Comparison of ENCODE assay signal across 10 mouse cellular contexts in genomic region chr9:88718593-88718992, GRCm38 (mm10). TPM values are rescaled to one million over a fixed set of nuclear protein-coding genes. Genes with fewer than 3 reads are reported as not detected.
DNase-seq lines count a peak whose midpoint lies in the region; ATAC-seq and TF ChIP-seq lines count a peak whose summit lies in the region.
"Not testable (repeated sequence)": the region's sequence is repeated elsewhere in the genome, so short reads cannot be mapped to it uniquely, and the experiment has no call there.
"Had no signal": no experiment of that assay in that cellular context is flagged by ENCODE, and none has a peak within 500 bp of the region (broad histone marks: within the 10 kb centered on the region; RNA-seq: fewer than 3 reads in every experiment).

No protein-coding gene starts in this region.

- dilution Hi-C loops in CH12.LX (cut with MboI; ENCODE audit: extremely low pct_ligation_motif_present, extremely low pct_unique_long_range_greater_than_20kb, low sequenced_read_pairs), result not testable (repeated sequence)

- not testable (repeated sequence) for H3K79me2 ChIP-seq in CH12.LX (replicated peaks; ENCODE audit: control insufficient read depth, extremely low read depth, insufficient read depth, poor library complexity, severe bottlenecking)

- H3K4me1 ChIP-seq in CH12.LX (ENCODE audit: control insufficient read depth in 1 of 2, insufficient read depth in 2 of 2), result peaks cover 8 to 10% of the 10 kb centered on the region in 2 experiments; a peak in 3 of 4 replicates
- H3K4me1 ChIP-seq in forebrain, embryonic 15.5 days; hindbrain, embryonic 12.5 days; kidney, embryonic 14.5 days (ENCODE audit: control insufficient read depth, insufficient read depth, low read length); liver, embryonic 11.5 days (replicated peaks; ENCODE audit: control insufficient read depth, insufficient read depth, low read length); midbrain, embryonic 13.5 days (replicated peaks); stomach, embryonic 16.5 days (ENCODE audit: control insufficient read depth, insufficient read depth, low read length): not testable (repeated sequence)

- not testable (repeated sequence) for TF ChIP-seq RAD21 in CH12.LX (IDR thresholded peaks at IDR 0.05; ENCODE audit: low read depth, low read length)

- H3K9me3 ChIP-seq in CH12.LX (replicated peaks; ENCODE audit: low read length); forebrain, embryonic 15.5 days; hindbrain, embryonic 12.5 days (replicated peaks); kidney, embryonic 14.5 days (ENCODE audit: control insufficient read depth, low read length); liver, embryonic 11.5 days (ENCODE audit: control insufficient read depth, low read length); midbrain, embryonic 13.5 days; stomach, embryonic 16.5 days (replicated peaks; ENCODE audit: control insufficient read depth, low read length): not testable (repeated sequence)

- not testable (repeated sequence) for TF ChIP-seq POLR2A in CH12.LX (IDR thresholded peaks at IDR 0.05; ENCODE audit: low read depth, low read length)

- not testable (repeated sequence) for H3K27me3 ChIP-seq in CH12.LX (replicated peaks); forebrain, embryonic 15.5 days; hindbrain, embryonic 12.5 days; kidney, embryonic 14.5 days (ENCODE audit: control insufficient read depth, insufficient read depth, low read length); liver, embryonic 11.5 days (replicated peaks; ENCODE audit: control insufficient read depth, insufficient read depth, low read length); midbrain, embryonic 13.5 days; stomach, embryonic 16.5 days (ENCODE audit: control insufficient read depth, insufficient read depth, low read length)

- not testable (repeated sequence) for TF ChIP-seq EP300 in CH12.LX (IDR thresholded peaks at IDR 0.05; ENCODE audit: low read length)

- in situ Hi-C loops in CH12.LX (cut with MboI; ENCODE audit: low pct_ligation_motif_present, low pct_unique_long_range_greater_than_20kb, low sequenced_read_pairs), result not testable (repeated sequence)

- not testable (repeated sequence) for ATAC-seq in forebrain, embryonic 15.5 days (replicated peaks); hindbrain, embryonic 12.5 days (ENCODE audit: low FRiP score); kidney, embryonic 14.5 days (ENCODE audit: low FRiP score, low TSS enrichment); liver, embryonic 11.5 days (replicated peaks; ENCODE audit: low FRiP score); midbrain, embryonic 13.5 days; stomach, embryonic 16.5 days (ENCODE audit: insufficient read depth, low FRiP score)

- not testable (repeated sequence) for H3K4me3 ChIP-seq in CH12.LX (replicated peaks in 1 of 3; ENCODE audit: low read depth in 2 of 3, low read length in 2 of 3, poor library complexity in 1 of 3); hindbrain, embryonic 12.5 days; stomach, embryonic 16.5 days (replicated peaks; ENCODE audit: low read length)
- H3K4me3 ChIP-seq in forebrain, embryonic 15.5 days, result peak overlapping the region; percentile 36; the same call in 1 of the 2 replicates
- 0 out of 2 replicates have a peak overlapping the region, but pooled peaks have one; percentile 31 for H3K4me3 ChIP-seq in kidney, embryonic 14.5 days (ENCODE audit: low read length)
- H3K4me3 ChIP-seq in liver, embryonic 11.5 days (ENCODE audit: low read depth, low read length), result peak overlapping the region; percentile 35; the same call in 1 of the 2 replicates
- H3K4me3 ChIP-seq in midbrain, embryonic 13.5 days (replicated peaks), result peak overlapping the region; percentile 34

- not testable (repeated sequence) for H3K36me3 ChIP-seq in CH12.LX (replicated peaks in 1 of 2; ENCODE audit: control insufficient read depth in 1 of 2, insufficient read depth in 1 of 2, low read length in 1 of 2); forebrain, embryonic 15.5 days; hindbrain, embryonic 12.5 days; kidney, embryonic 14.5 days (ENCODE audit: control insufficient read depth, insufficient read depth, low read length); liver, embryonic 11.5 days (ENCODE audit: control insufficient read depth, insufficient read depth, low read length); midbrain, embryonic 13.5 days; stomach, embryonic 16.5 days (ENCODE audit: control insufficient read depth, insufficient read depth, low read length)

- peak overlapping the region; percentile 76; the same call in 1 of the 2 replicates for H3K9ac ChIP-seq in CH12.LX (ENCODE audit: insufficient read depth, low read depth)
- H3K9ac ChIP-seq in forebrain, embryonic 15.5 days (replicated peaks); hindbrain, embryonic 12.5 days; kidney, embryonic 14.5 days (ENCODE audit: low read depth, low read length); liver, embryonic 11.5 days (ENCODE audit: low read depth, low read length); midbrain, embryonic 13.5 days (replicated peaks); stomach, embryonic 16.5 days (ENCODE audit: low read length): not testable (repeated sequence)

- H3K27ac ChIP-seq in CH12.LX (ENCODE audit: insufficient read depth, low read depth); forebrain, embryonic 15.5 days (replicated peaks); hindbrain, embryonic 12.5 days; kidney, embryonic 14.5 days (ENCODE audit: low read depth, low read length); liver, embryonic 11.5 days (ENCODE audit: low read depth, low read length); midbrain, embryonic 13.5 days; stomach, embryonic 16.5 days (ENCODE audit: low read length): not testable (repeated sequence)

- H3K4me2 ChIP-seq in CH12.LX (ENCODE audit: insufficient read depth, low read depth, poor library complexity, severe bottlenecking), result peak overlapping the region; percentile 92
- H3K4me2 ChIP-seq in forebrain, embryonic 15.5 days (replicated peaks), result peak overlapping the region; percentile 38
- peak overlapping the region; percentile 46 for H3K4me2 ChIP-seq in hindbrain, embryonic 12.5 days (replicated peaks)
- H3K4me2 ChIP-seq in kidney, embryonic 14.5 days (replicated peaks; ENCODE audit: low read depth, low read length), result peak overlapping the region; percentile 31; the same call in 1 of the 2 replicates
- peak overlapping the region; percentile 53 for H3K4me2 ChIP-seq in liver, embryonic 11.5 days
- H3K4me2 ChIP-seq in midbrain, embryonic 13.5 days (replicated peaks), result peak overlapping the region; percentile 46
- 0 out of 2 replicates have a peak overlapping the region, but pooled peaks have one; percentile 47 for H3K4me2 ChIP-seq in stomach, embryonic 16.5 days (ENCODE audit: low read depth, low read length)

- 81% methylated on average over 5 of the region's 5 CpGs for WGBS in forebrain, embryonic 15.5 days
- WGBS in hindbrain, embryonic 12.5 days, result 66% methylated on average over 5 of the region's 5 CpGs
- WGBS in kidney, embryonic 14.5 days, result 71% methylated on average over 4 of the region's 5 CpGs
- WGBS in liver, embryonic 11.5 days, result 85% methylated on average over 5 of the region's 5 CpGs
- 79% methylated on average over 5 of the region's 5 CpGs for WGBS in midbrain, embryonic 13.5 days
- 72% methylated on average over 4 of the region's 5 CpGs for WGBS in stomach, embryonic 16.5 days

- not testable (repeated sequence) for TF ChIP-seq CTCF in CH12.LX (conservative IDR thresholded peaks at IDR 0.05 in 1 of 2, IDR thresholded peaks at IDR 0.05 in 1 of 2; ENCODE audit: low read depth in 2 of 2, low read length in 2 of 2)

- DNase-seq in CH12.LX (ENCODE audit: extremely low read depth); liver, embryonic 11.5 days (ENCODE audit: low spot score): not testable (repeated sequence)
- DNase-seq in cerebellum, postnatal 10 days, result peak; percentile 23 to 49

RNA-seq across cellular contexts. Expression of gene Mthfsl, which starts 1.5 kb away (rescaled TPM):
- 29.6 and 34.1 TPM in 2 replicates for total RNA-seq in CH12.LX (2012; rRNA removed)
- 31.8 and 32.2 TPM in 2 replicates for total RNA-seq in CH12.LX (2014; rRNA removed)
- polyA plus RNA-seq in CH12.LX (2012; ENCODE audit: insufficient read length, low read depth), result 30.2 and 34.2 TPM in 2 replicates
- polyA plus RNA-seq in forebrain, embryonic 15.5 days (2015; fragmentation: Nextera tagmentation; extraction: Ambion mirVana), result 31.4 and 34.9 TPM in 2 replicates
- 33.4 and 35.9 TPM in 2 replicates for polyA plus RNA-seq in hindbrain, embryonic 12.5 days (2016; fragmentation: Nextera tagmentation; extraction: Ambion mirVana)
- 39.1 and 52.7 TPM in 2 replicates for polyA plus RNA-seq in kidney, embryonic 14.5 days (2014; fragmentation: Nextera tagmentation; extraction: Ambion mirVana)
- polyA plus RNA-seq in liver, embryonic 11.5 days (2014; fragmentation: Nextera tagmentation; extraction: Ambion mirVana), result 30.7 and 33.4 TPM in 2 replicates
- 42.8 and 46.0 TPM in 2 replicates for polyA plus RNA-seq in midbrain, embryonic 13.5 days (2015; fragmentation: Nextera tagmentation; extraction: Ambion mirVana)
- 32.1 and 37.8 TPM in 2 replicates for polyA plus RNA-seq in stomach, embryonic 16.5 days (2015; fragmentation: Nextera tagmentation; extraction: Ambion mirVana)

RNA-seq across cellular contexts. Expression of gene Bcl2a1d, which starts 13.1 kb away (rescaled TPM):
- total RNA-seq in CH12.LX (2012; rRNA removed), result 183 and 326 TPM in 2 replicates
- total RNA-seq in CH12.LX (2014; rRNA removed), result 488 and 522 TPM in 2 replicates
- polyA plus RNA-seq in CH12.LX (2012; ENCODE audit: insufficient read length, low read depth), result 207 and 300 TPM in 2 replicates
- polyA plus RNA-seq in forebrain, embryonic 15.5 days (2015; fragmentation: Nextera tagmentation; extraction: Ambion mirVana), result not detected in 2 replicates
- not detected in 2 replicates for polyA plus RNA-seq in hindbrain, embryonic 12.5 days (2016; fragmentation: Nextera tagmentation; extraction: Ambion mirVana)
- polyA plus RNA-seq in kidney, embryonic 14.5 days (2014; fragmentation: Nextera tagmentation; extraction: Ambion mirVana), result not detected in 2 replicates
- 0.29 TPM in 1 of 2 replicates, not detected in the other for polyA plus RNA-seq in liver, embryonic 11.5 days (2014; fragmentation: Nextera tagmentation; extraction: Ambion mirVana)
- polyA plus RNA-seq in midbrain, embryonic 13.5 days (2015; fragmentation: Nextera tagmentation; extraction: Ambion mirVana), result 0.34 TPM in 1 of 2 replicates, not detected in the other
- polyA plus RNA-seq in stomach, embryonic 16.5 days (2015; fragmentation: Nextera tagmentation; extraction: Ambion mirVana), result 0.41 TPM in 1 of 2 replicates, not detected in the other
- total RNA-seq: gastrocnemius, postnatal 14 days had no signal
- polyA plus RNA-seq: limb, embryonic 10.5 days had no signal

Comparison
In these comparisons a context has a peak if more than half of its experiments do, and no peak if none do; other contexts are left out.
1. H3K4me2 ChIP-seq: peak in every context shown above with its lines; median percentile 92 in CH12.LX; 53 in liver, embryonic 11.5 days; 47 in stomach, embryonic 16.5 days; 46 in hindbrain, embryonic 12.5 days; 46 in midbrain, embryonic 13.5 days; 38 in forebrain, embryonic 15.5 days; 31 in kidney, embryonic 14.5 days.
2. RNA of gene Bcl2a1d, which starts 13.1 kb away (polyA plus RNA-seq): 207 to 300 TPM in CH12.LX; 0.29 TPM in liver, embryonic 11.5 days, not detected in kidney, embryonic 14.5 days, 0.41 TPM in stomach, embryonic 16.5 days, not detected in forebrain, embryonic 15.5 days, not detected in hindbrain, embryonic 12.5 days and 0.34 TPM in midbrain, embryonic 13.5 days; every median in the first group is over 100 times any median in the second.